Mouse (Mus musculus): ENCODE results near the gene Scn1b. TPM values are rescaled to one million over a fixed set of nuclear protein-coding genes. Genes with fewer than 3 reads are reported as not detected.

The Scn1b gene
- total RNA-seq, 2 experiments from 2014 or later: 924 to 953 TPM

Other genes with a start within 250 kb of the Scn1b start
- gene Cd22, start 246.7 kb downstream of the Scn1b start, total RNA-seq (2021): not detected
- under 1 TPM; 0.48 to 0.76 TPM for gene Mag, start 212.1 kb downstream of the Scn1b start, total RNA-seq (2021)
- gene Hamp2, start 202.3 kb downstream of the Scn1b start, total RNA-seq (2021): not detected
- 1 to 10 TPM in 1 of 2 experiments, not detected in 1; 2.2 TPM for gene Hamp, start 183.0 kb downstream of the Scn1b start, total RNA-seq (2021)
- gene Usf2, start 170.2 kb downstream of the Scn1b start, total RNA-seq (2021): 10 to 100 TPM; 80.6 to 92.8 TPM
- under 1 TPM; 0.30 to 0.55 TPM for gene Lsr, start 153.5 kb downstream of the Scn1b start, total RNA-seq (2021)
- gene Fam187b, start 153.2 kb downstream of the Scn1b start, total RNA-seq (2021): not detected
- 10 to 100 TPM in 1 of 2 experiments, 1 to 10 TPM in 1; 7.6 to 13.4 TPM for gene Fxyd5, start 84.5 kb downstream of the Scn1b start, total RNA-seq (2021)
- 1 to 10 TPM in 1 of 2 experiments, under 1 TPM in 1; 0.94 to 1.2 TPM for gene Fxyd7, start 75.5 kb downstream of the Scn1b start, total RNA-seq (2021)
- gene Fxyd1, start 69.8 kb downstream of the Scn1b start, total RNA-seq (2021): 1,000 to 10,000 TPM in 1 of 2 experiments, 100 to 1,000 TPM in 1; 983 to 1,012 TPM
- gene Lgi4, start 67.7 kb downstream of the Scn1b start, total RNA-seq (2021): 1 to 10 TPM; 1.7 to 3.5 TPM
- 1 to 10 TPM in 1 of 2 experiments, under 1 TPM in 1; 1.00 to 1.6 TPM for gene Fxyd3, start 50.3 kb downstream of the Scn1b start, total RNA-seq (2021)
- 10 to 100 TPM; 15.0 to 20.7 TPM for gene Hpn, start 11.7 kb downstream of the Scn1b start, total RNA-seq (2021)
- 10 to 100 TPM; 35.7 to 37.1 TPM for gene Gramd1a, start 28.9 kb upstream of the Scn1b start, total RNA-seq (2021)
- gene Scgb2b2, start 163.5 kb upstream of the Scn1b start, total RNA-seq (2021): not detected
- gene Scgb1b2, start 164.8 kb upstream of the Scn1b start, total RNA-seq (2021): not detected
- gene Scgb2b3, start 235.1 kb upstream of the Scn1b start, total RNA-seq (2021): not detected
- gene Scgb1b3, start 248.6 kb upstream of the Scn1b start, total RNA-seq (2021): not detected

Measured in gastrocnemius, adult 18-20 months (tissue).